Mouse (Mus musculus) naive thymus-derived CD4-positive, alpha-beta T cell, adult 2 months (primary cell): ENCODE results near the gene Gstt2.

Experiments
- DNase-seq: peaks from one replicate; pipeline ENCODE4 v3.0.0-alpha.2; 2011; ENCODE audit warnings: low read depth

Gstt2 gene

GRCm38 (mm10) chr10:75837248-75837759 is at the start of gene Gstt2:
TSS of gene Gstt2 (minus strand) at chr10:75837424.
- DNase-seq: peak; percentile 70

GRCm38 (mm10) chr10:75884742-75885141 is 47.5 kb upstream of the Gstt2 start:
- no peak for DNase-seq

DNA sequence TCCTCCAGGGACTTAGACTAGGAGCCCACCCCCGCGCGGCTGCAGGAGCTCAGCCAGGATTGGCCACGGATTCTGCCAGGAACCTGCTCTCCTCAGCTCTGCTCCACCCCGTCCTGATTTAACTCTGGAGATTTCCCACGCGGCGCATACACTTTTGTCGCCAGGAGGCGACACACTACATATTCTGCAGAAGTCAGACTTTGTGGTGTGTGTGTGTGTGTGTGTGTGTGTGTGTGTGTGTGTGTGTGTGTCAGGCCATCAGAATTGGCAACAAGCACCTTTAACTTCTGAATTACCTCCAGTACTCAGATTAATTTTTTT is 46.0 kb upstream of the Gstt2 start:
- peak; percentile 76 for DNase-seq

DNA sequence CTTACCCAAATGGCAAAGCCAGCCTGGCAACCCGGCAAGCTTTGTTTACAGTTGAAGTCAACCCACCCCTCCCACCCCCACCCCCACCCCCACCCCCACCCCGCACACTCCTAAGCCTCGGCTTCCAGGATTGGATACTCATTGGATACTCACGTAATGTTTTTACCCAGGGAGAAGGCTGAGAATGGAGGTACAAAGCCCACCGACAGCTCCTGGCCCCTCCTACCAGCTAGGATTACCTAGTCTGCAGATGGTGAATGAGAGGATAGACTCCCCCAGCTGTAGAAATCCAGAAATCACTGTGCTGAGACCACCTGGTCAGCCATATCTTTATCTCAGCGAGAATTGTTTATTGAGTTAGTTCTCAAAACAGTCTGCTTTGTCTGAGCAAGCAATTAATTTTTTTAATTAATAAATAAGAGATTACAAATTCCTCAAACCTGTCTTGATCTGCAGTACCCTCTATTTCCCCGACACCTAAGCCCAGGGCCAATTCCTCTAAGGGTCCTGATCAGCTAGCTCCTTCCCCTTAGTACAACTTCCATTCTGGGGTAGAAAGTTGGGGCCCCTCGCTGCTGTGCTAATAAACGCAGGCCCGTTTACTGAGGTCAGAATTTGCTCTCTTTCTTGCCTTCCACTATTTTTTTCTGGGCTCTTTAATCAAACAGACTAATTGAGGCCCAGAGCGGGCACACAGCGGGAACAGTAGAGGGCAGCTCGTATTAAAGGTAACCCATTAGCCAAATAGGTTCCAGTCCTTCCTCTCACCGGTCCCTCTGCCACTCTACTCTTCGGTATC is 45.4 kb upstream of the Gstt2 start:
- DNase-seq: no peak

- DNase-seq: no peak
These were observed 44.6 kb upstream of the Gstt2 start for GRCm38 (mm10) chr10:75881578-75882432.

- DNase-seq: no peak
These were observed 43.8 kb upstream of the Gstt2 start for GRCm38 (mm10) chr10:75880771-75881577.

DNA sequence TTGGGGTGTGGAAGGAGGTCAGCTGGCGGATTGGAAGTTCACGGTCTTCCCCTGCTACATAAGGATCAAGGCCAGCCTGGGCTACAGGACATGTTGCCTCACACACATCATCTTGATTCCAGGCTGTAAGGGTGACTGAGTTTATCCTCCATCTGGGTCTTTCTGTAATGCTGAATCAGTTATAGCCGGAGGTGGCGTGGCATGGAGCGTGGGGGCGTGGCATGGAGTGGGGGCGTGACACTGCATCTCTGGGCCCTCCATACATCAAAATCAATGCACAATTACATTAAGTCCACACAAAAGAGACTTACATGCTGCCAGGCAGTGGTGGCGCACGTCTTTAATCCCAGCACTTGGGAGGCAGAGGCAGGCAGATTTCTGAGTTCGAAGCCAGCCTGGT is 43.1 kb upstream of the Gstt2 start:
- DNase-seq: no peak

DNA sequence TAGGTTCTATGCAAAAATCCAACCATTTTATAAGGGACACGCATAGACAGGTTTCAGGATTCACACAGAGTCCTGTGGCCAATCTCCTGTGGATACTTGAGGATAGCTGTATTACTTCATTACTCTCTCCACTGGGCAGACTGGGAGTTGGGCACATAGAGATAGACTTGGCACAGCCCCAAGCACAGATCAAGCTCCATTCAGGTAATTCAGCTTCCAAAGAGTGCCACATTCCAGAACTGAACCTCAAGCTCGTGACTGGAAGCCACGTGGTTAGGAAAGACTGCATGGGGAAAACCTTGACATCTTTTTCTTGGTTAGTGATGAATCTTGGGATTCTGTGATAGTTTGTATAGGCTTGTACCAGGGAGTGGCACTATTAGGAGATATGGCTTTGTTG is 41.6 kb upstream of the Gstt2 start:
- no peak for DNase-seq

GRCm38 (mm10) chr10:75873543-75874170 is 36.4 kb upstream of the Gstt2 start:
- no peak for DNase-seq

DNA sequence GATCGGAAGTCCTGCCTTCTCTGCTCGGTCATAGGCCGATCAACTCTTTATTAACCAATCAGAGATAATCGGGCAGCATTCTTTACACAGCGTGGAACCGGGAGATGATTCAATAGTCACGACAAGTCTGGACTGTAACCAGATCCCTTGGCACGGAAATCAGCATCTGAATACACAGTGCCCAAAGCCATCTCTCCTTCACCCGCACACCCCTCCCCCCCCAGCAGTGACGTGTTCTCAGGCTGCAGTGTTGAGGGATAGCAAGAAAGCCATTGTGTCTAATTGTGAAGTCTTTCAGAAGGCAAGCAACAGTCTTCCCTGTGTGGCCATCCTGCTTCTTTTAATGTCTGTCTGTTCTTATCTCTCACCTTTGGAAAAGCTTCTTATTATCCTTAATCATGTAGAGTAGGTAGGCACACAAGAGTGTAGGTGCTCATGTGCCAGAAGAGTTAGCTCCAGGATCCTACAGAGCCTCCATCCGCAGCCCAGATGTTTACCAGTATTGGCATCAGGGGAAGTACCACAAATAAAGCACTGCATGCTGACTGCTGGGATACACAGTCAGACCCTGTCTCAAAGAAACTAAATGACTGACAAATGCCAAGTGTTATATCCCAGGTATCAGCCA is 35.8 kb upstream of the Gstt2 start:
- no peak for DNase-seq

- no peak for DNase-seq
These were observed 35.0 kb upstream of the Gstt2 start for GRCm38 (mm10) chr10:75872025-75872914.

- no peak for DNase-seq
These were observed 24.4 kb upstream of the Gstt2 start for GRCm38 (mm10) chr10:75861587-75861986.

DNA sequence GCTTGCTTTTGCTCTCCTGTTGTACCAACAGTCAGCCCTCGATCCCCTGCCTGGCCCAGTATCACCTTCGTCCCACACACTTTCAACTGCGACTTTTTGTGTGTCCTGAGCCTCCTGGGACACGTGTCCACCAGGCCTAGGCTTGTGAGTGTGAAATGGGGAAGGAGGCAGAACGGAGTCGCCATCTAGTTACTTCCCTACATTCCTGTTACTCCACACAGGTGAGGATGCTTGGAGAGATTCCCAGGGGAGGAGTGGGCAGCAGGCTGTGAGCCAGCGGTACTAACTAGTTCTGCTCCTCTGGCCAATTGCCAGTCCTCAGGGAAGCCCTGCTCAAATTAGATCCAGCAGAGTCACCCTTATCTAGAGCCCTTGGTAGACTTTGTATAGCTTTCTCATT is 23.5 kb upstream of the Gstt2 start:
- DNase-seq: no peak

GRCm38 (mm10) chr10:75859786-75860470 is 22.7 kb upstream of the Gstt2 start, which contains the start of gene Mif:
TSS of gene Mif (minus strand) at chr10:75860240.
- DNase-seq: peak; percentile 96

GRCm38 (mm10) chr10:75859107-75859746 is 22.0 kb upstream of the Gstt2 start:
- DNase-seq: peak; percentile 55

DNA sequence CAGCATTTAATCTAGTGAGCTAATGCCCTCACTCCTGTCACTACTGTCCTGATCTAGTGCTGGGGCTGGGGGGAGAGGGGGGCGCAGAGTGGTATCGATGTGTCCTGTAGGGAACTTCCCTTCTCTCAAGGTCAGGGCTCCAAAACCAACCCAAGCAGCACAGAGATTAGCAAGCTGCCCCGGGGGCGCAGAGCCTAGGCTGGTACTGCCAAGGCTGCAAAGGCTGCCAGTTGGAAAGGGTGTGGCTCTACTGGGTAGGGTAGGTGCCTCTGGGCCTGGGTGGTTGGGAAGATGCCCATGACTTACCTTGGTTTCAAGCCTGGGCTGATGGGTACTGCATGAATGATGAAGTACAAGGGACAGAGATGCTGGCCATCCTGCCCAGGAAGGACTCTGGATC is 20.4 kb upstream of the Gstt2 start:
- DNase-seq: no peak

DNA sequence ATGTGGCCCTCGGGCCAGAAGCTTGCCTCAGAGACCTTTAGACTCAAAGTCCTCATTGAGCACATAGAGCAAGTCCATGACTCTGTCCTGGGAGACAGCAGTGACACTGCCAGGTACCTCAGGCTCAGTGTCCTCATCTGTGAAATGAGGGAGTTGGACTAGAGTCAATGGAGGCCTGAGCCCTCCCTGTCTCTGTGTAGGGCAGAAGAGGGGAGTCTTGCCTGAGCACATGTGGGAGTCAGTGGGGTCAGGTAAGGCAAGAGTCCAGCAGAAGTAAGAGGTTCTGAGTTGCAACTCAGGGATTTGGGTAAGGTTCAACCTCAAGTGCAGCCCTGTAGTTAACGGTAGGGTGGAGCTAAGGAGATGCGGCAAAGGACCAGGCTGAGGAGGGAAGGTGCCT is 19.8 kb upstream of the Gstt2 start:
- no peak for DNase-seq

DNA sequence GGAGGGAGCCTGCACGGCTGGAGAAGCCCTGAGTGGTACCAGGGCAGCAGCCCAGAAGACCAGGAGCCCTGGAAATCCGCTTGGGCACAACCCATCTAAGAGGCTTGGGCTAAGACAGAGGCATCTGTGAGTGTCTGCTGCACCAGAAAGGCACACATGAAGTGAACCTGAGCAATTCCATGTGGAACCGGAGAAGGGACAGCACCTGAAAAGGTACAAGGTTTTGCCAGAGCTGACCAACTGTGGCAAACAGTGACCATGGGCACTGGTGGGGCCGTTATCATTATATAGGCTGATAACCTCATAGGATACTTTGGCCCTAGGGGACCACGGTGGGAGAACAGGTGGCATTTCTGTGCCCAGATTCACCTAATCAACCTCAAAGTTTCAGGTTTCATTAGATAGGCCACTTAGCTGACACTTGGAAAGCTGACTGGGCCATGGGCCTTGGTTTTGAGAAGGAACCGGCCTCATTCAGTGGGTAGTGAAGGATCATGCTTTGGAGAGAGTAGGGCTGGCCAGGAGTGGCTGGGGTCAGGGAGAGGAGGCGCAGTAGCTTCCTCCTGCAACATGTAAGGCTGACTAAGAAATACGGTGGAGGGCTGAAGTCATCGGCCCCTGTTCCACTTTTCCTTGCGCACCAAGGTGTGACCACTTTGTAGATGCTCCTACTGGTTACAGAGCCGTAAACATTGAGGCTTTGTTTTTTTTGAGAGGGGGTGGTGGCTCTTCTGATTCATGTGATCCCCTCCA is 19.1 kb upstream of the Gstt2 start:
- DNase-seq: no peak
